Mouse (Mus musculus) ES-E14 (cell line): ENCODE results near the gene Fbxo9. TPM values are rescaled to one million over a fixed set of nuclear protein-coding genes. Genes with fewer than 3 reads are reported as not detected.

Source experiments
- DNase-seq: peaks from one replicate; pipeline ENCODE4 v3.0.0-alpha.2; 2013; ENCODE audit warnings: low read depth, low spot score
- H3K27ac ChIP-seq: 2 replicates; pipeline ENCODE4 v1.5.1; 2012; ENCODE audit warnings: low read depth, mild to moderate bottlenecking, low read length, moderate library complexity, mixed read lengths; ENCODE audit not compliant: poor library complexity, insufficient read depth, severe bottlenecking
- H3K36me3 ChIP-seq: 2 replicates; pipeline ENCODE4 v1.6.1; 2012; ENCODE audit warnings: mild to moderate bottlenecking, low read length, moderate library complexity, mixed read lengths; ENCODE audit not compliant: control insufficient read depth, poor library complexity, insufficient read depth, severe bottlenecking
- H3K4me1 ChIP-seq, 2 experiments: fragments of 150-350 bp in 1 of 2; sonication (generic) in 1 of 2; 2 replicates each; pipeline ENCODE4 v1.6.1; 2012; ENCODE audit warnings: low read length in 2 of 2, mild to moderate bottlenecking in 1 of 2, mixed read lengths in 1 of 2; ENCODE audit not compliant: control insufficient read depth in 2 of 2, insufficient read depth in 2 of 2, poor library complexity in 1 of 2
- H3K4me3 ChIP-seq, 2 experiments: fragments of 150-350 bp in 1 of 2; sonication (generic) in 1 of 2; 2 replicates each; pipeline ENCODE4 v1.5.1; 2012; ENCODE audit warnings: low read length in 2 of 2, low read depth in 1 of 2, mild to moderate bottlenecking in 1 of 2, mixed read lengths in 1 of 2; ENCODE audit not compliant: insufficient read depth in 1 of 2, poor library complexity in 1 of 2, severe bottlenecking in 1 of 2
- H3K9ac ChIP-seq: 2 replicates; pipeline ENCODE4 v1.6.1; 2012; ENCODE audit warnings: low read depth, mild to moderate bottlenecking, low read length, mixed read lengths; ENCODE audit not compliant: poor library complexity, insufficient read depth, severe bottlenecking
- H3K9me3 ChIP-seq: fragments of 150-350 bp; sonication (generic); 2 replicates; pipeline ENCODE4 v1.6.1; 2012; ENCODE audit warnings: low read depth, mild to moderate bottlenecking, low read length; ENCODE audit not compliant: control insufficient read depth, insufficient read depth
- CHD2 ChIP-seq: IDR thresholded peaks from 2 replicates; pipeline ENCODE4 v1.6.1; 2014; ENCODE audit warnings: mild to moderate bottlenecking, low read depth, low read length, inconsistent platforms
- HCFC1 ChIP-seq: IDR thresholded peaks from 2 replicates; pipeline ENCODE4 v1.6.1; 2012; ENCODE audit warnings: low read length, inconsistent platforms, borderline replicate concordance; ENCODE audit not compliant: insufficient read depth
- MAFK ChIP-seq: IDR thresholded peaks from 2 replicates; pipeline ENCODE4 v1.6.1; 2014; ENCODE audit warnings: mild to moderate bottlenecking, low read depth, low read length, inconsistent platforms; ENCODE audit not compliant: insufficient read depth
- ZC3H11A ChIP-seq: IDR thresholded peaks from 2 replicates; pipeline ENCODE4 v1.6.1; 2012; ENCODE audit warnings: low read depth, mild to moderate bottlenecking, inconsistent platforms, low read length, borderline replicate concordance
- ZNF384 ChIP-seq: IDR thresholded peaks from 2 replicates; pipeline ENCODE4 v1.6.1; 2012; ENCODE audit warnings: low read depth, low read length, inconsistent platforms
- in situ Hi-C, 2 experiments: fragments of 600-800 bp; cut with MboI; formaldehyde crosslinking; loops; one replicate each; pipeline ENCODE4 v1.15.1; 2025; ENCODE audit warnings: low sequenced_read_pairs in 2 of 2, inconsistent platforms in 1 of 2; ENCODE audit not compliant: unreplicated experiment in 2 of 2
- total RNA-seq: library from RNA; depleted of rRNA; stranded (reverse); fragments of 300-350 nt; gene quantifications from 2 replicates; pipeline ENCODE4 v1.2.3, GENCODE M21; 2012

The Fbxo9 gene
- total RNA-seq, 1 experiment: 28.7 TPM

DNA sequence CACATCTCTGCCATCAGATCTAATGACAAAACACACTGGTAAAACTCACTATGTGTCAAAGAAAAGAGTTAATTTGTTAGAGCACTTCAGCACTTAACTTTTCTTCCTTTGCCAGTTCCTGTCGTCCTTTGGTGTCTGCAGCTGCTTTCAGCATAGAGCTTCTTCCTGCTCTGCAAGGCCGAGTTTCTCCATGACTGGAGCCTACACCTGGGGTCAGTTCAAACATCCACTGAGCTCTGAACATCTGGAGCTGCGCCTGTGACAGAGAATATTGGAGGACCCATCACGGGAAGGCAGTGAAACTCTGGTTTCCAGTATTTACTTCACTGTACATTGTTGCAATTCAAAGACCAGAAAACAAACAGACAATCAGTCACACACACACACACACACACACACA, 7.4 kb downstream of the Fbxo9 start:
- Histone ChIP-seq H3K9ac (no peak overlapping the region), H3K9me3 (no peaks in the 10 kb centered on the region), H3K4me1 (0 out of 4 replicates have a peak, but pooled peaks cover 0 to 1% of the 10 kb centered on the region in 2 experiments), H3K27ac (no peak overlapping the region), H3K4me3 (no peak overlapping the region), H3K36me3 (0 out of 2 replicates have a peak, but pooled peaks cover 2% of the 10 kb centered on the region)
- in situ Hi-C loops: no loop called here
- DNase-seq: no peak
- TF ChIP-seq MAFK: no peak
- no peak for TF ChIP-seq ZC3H11A
- no peak for TF ChIP-seq CHD2
- no peak for TF ChIP-seq HCFC1
- no peak for TF ChIP-seq ZNF384

DNA sequence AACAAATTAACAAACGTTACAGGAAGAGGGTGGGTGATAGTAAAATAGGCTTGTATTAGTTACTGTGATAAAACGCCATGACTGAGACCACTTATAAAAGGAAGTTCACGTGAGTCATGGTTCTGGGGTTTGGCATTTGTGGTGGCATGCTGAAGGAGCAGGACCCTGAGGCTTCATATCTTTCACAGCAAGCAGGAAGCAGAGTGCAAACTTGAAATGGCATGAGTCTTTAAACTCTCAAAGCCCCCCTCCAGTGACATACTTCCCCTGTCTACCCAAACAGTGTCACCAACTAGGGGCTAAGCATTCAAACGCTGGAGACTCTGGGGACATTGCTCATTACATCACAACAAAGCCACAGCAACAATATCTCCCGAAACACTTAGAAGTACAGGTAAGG, 7.9 kb downstream of the Fbxo9 start:
- 0 out of 2 replicates have a peak, but pooled peaks cover 2% of the 10 kb centered on the region for H3K36me3 ChIP-seq

DNA sequence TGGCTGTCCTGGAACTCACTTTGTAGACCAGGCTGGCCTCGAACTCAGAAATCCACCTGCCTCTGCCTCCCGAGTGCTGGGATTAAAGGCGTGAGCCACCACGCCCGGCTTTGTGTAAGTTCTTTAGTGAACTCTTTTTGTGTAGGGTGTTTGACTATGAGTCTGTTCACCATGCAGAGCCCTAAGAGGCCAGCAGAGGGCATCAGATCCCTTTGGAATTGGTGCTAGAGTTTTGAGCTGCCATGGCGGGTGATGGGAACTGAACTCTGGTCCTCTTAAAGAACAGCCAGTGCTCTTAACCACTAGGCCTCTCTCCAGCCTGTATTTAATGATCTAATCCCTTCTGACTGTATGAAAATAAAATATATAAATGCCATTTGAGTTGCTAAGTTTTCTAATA, 12.5 kb downstream of the Fbxo9 start:
- in situ Hi-C loops: no loop called here
- no peak overlapping the region for H3K4me3 ChIP-seq
- no peak overlapping the region for H3K9ac ChIP-seq
- no peak overlapping the region for H3K27ac ChIP-seq
- H3K36me3 ChIP-seq: peaks cover 8% of the 10 kb centered on the region
- no peaks in the 10 kb centered on the region for H3K4me1 ChIP-seq
- no peaks in the 10 kb centered on the region for H3K9me3 ChIP-seq
- TF ChIP-seq HCFC1 (no peak), ZC3H11A (peak; percentile 36; the same call in 1 of the 2 replicates), CHD2 (no peak)
- peak; percentile 47 for DNase-seq

More for the DNA sequence above, 7.9 kb downstream of the Fbxo9 start:
- Histone ChIP-seq H3K4me1 (0 out of 4 replicates have a peak, but pooled peaks cover 0 to 1% of the 10 kb centered on the region in 2 experiments), H3K9me3 (no peaks in the 10 kb centered on the region), H3K4me3 (no peak overlapping the region), H3K9ac (no peak overlapping the region), H3K27ac (no peak overlapping the region)
- TF ChIP-seq HCFC1 (no peak), CHD2 (no peak), ZC3H11A (no peak), MAFK (no peak)
- in situ Hi-C loops: no loop called here
- DNase-seq: no peak

DNA sequence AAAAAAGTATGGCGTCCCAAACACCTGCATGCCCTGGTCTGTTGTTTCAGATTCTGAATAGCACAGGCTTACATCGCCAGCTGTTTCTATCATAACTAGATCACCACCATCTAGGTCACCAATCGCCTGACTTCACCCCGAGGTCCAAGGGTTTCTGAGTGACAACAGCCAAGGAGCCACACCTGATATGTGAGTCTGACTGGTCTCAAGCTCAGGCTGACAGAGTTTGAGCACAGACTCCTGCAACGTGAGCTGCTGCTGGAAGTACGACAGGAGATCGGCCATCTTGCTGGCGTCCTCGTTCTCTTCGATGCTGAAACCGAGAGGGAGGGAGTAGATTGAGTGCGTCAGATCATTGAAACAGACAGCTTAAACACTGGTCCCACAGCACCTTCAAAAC, 13.2 kb downstream of the Fbxo9 start:
- DNase-seq: no peak
- no peak overlapping the region for H3K27ac ChIP-seq
- no peak overlapping the region for H3K4me3 ChIP-seq
- in situ Hi-C loops: no loop called here
- H3K4me1 ChIP-seq: peaks cover 0 to 2% of the 10 kb centered on the region in 2 experiments; a peak in 1 of 4 replicates
- H3K36me3 ChIP-seq: peaks cover 8% of the 10 kb centered on the region
- TF ChIP-seq MAFK: no peak
- no peak for TF ChIP-seq ZNF384
- TF ChIP-seq HCFC1: no peak
- no peak for TF ChIP-seq ZC3H11A
- TF ChIP-seq CHD2: no peak
- no peaks in the 10 kb centered on the region for H3K9me3 ChIP-seq
- H3K9ac ChIP-seq: no peak overlapping the region

DNA sequence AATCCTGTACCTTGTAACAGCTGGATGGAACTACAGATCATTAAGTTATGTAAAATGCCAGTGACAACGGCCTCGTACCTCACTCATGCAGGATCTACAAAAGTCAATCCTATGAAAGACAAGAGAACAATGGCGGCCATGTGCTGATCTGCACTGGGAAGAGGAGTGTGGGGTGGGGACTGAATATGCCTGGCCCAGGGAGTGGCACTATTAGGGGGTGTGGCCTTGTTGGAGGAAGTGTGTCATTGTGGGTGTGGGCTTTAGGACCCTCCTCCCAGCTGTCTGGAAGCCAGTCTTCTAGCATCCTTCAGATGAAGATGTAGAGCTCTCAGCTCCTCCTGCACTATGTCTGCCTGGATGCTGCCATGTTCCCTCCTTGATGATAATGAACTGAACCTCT, 18.3 kb downstream of the Fbxo9 start:
- H3K4me3 ChIP-seq: no peak overlapping the region
- peaks cover 0 to 2% of the 10 kb centered on the region in 2 experiments; a peak in 2 of 4 replicates for H3K4me1 ChIP-seq
- DNase-seq: no peak
- TF ChIP-seq ZC3H11A (no peak), HCFC1 (no peak), MAFK (no peak), ZNF384 (no peak), CHD2 (no peak)
- no peak overlapping the region for H3K27ac ChIP-seq
- H3K36me3 ChIP-seq: peaks cover 7% of the 10 kb centered on the region
- H3K9me3 ChIP-seq: no peaks in the 10 kb centered on the region
- no peak overlapping the region for H3K9ac ChIP-seq
- in situ Hi-C loops: no loop called here
